Mouse (Mus musculus) adrenal gland, adult 2 months (tissue): Measurements from ENCODE around the gene Asic2. TPM values are rescaled to one million over a fixed set of nuclear protein-coding genes. Genes with fewer than 3 reads are reported as not detected.

Experiments
- DNase-seq: peaks from one replicate; pipeline ENCODE4 v3.0.0; 2021
- polyA plus RNA-seq: library from polyadenylated mRNA; depleted of rRNA; stranded (reverse); fragments of >200 nt; gene quantifications from 2 replicates; pipeline ENCODE4 v1.2.3, GENCODE M21; 2012
- total RNA-seq, 2 experiments: library from RNA; stranded (reverse); gene quantifications; 2 replicates each; pipeline ENCODE4 v1.2.3; 2021

Gene Asic2
- total and polyA plus RNA-seq, 3 experiments = 1.9 to 2.7 (median 2.1) TPM

- peak; percentile 89 for DNase-seq
Observed at GRCm38 (mm10) chr11:81096011-81096410, 872.2 kb downstream of the Asic2 start.

GRCm38 (mm10) chr11:81094581-81094980 is 873.7 kb downstream of the Asic2 start:
- peak; percentile 61 for DNase-seq

- DNase-seq = no peak
Observed at GRCm38 (mm10) chr11:81092161-81092560, 876.1 kb downstream of the Asic2 start.

GRCm38 (mm10) chr11:81083822-81084221 is 884.4 kb downstream of the Asic2 start:
- DNase-seq = no peak

- no peak for DNase-seq
Observed at GRCm38 (mm10) chr11:81080076-81080805, 888.0 kb downstream of the Asic2 start.

GRCm38 (mm10) chr11:81079237-81079636 is 889.0 kb downstream of the Asic2 start:
- DNase-seq = no peak

GRCm38 (mm10) chr11:81071836-81072235 is 896.4 kb downstream of the Asic2 start:
- DNase-seq = no peak

GRCm38 (mm10) chr11:81065386-81065785 is 902.9 kb downstream of the Asic2 start:
- DNase-seq = no peak

GRCm38 (mm10) chr11:81064006-81064405 is 904.3 kb downstream of the Asic2 start:
- peak; percentile 58 for DNase-seq

GRCm38 (mm10) chr11:81060077-81060476 is 908.2 kb downstream of the Asic2 start:
- DNase-seq = no peak

- no peak for DNase-seq
Observed at GRCm38 (mm10) chr11:81059546-81059945, 908.7 kb downstream of the Asic2 start.

- no peak for DNase-seq
Observed at GRCm38 (mm10) chr11:81057506-81057905, 910.8 kb downstream of the Asic2 start.

- no peak for DNase-seq
Observed at GRCm38 (mm10) chr11:81056776-81057175, 911.5 kb downstream of the Asic2 start.

GRCm38 (mm10) chr11:81055446-81056145 is 912.7 kb downstream of the Asic2 start:
- DNase-seq = no peak

GRCm38 (mm10) chr11:81053826-81054225 is 914.4 kb downstream of the Asic2 start:
- no peak for DNase-seq

GRCm38 (mm10) chr11:81041671-81042070 is 926.6 kb downstream of the Asic2 start:
- DNase-seq = no peak

- no peak for DNase-seq
Observed at GRCm38 (mm10) chr11:81039976-81040375, 928.3 kb downstream of the Asic2 start.

GRCm38 (mm10) chr11:81032151-81032550 is 936.1 kb downstream of the Asic2 start:
- DNase-seq = no peak

- DNase-seq = no peak
Observed at GRCm38 (mm10) chr11:81014776-81015175, 953.5 kb downstream of the Asic2 start.

GRCm38 (mm10) chr11:81013501-81013900 is 954.8 kb downstream of the Asic2 start:
- no peak for DNase-seq

- DNase-seq = no peak
Observed at GRCm38 (mm10) chr11:81010766-81011165, 957.5 kb downstream of the Asic2 start.

- no peak for DNase-seq
Observed at GRCm38 (mm10) chr11:81009366-81009765, 958.9 kb downstream of the Asic2 start.

GRCm38 (mm10) chr11:81005831-81006230 is 962.4 kb downstream of the Asic2 start:
- DNase-seq = no peak
